Mouse (Mus musculus) MEL (cell line): ENCODE data around the gene Ubxn4. TPM values are rescaled to one million over a fixed set of nuclear protein-coding genes. Genes with fewer than 3 reads are reported as not detected.

Experiments
- DNase-seq: peaks from one replicate; pipeline ENCODE4 v3.0.0; 2011; ENCODE audit warnings: low read depth, low spot score
- H3K27ac ChIP-seq: 2 replicates; pipeline ENCODE4 v1.5.1; 2012; ENCODE audit warnings: low read depth, mild to moderate bottlenecking, control low read depth, low read length, moderate library complexity; ENCODE audit not compliant: control insufficient read depth
- H3K27me3 ChIP-seq, 2 experiments: fragments of 150-350 bp in 1 of 2; sonication (generic) in 1 of 2; 2 replicates each; pipeline ENCODE4 v1.6.1; 2012; ENCODE audit warnings: low read length in 2 of 2, mild to moderate bottlenecking in 2 of 2, improper control_type of control experiment in 1 of 2, moderate library complexity in 1 of 2; ENCODE audit not compliant: insufficient read depth in 2 of 2, control insufficient read depth in 1 of 2
- H3K36me3 ChIP-seq, 2 experiments: 2 replicates each; pipeline ENCODE4 v1.6.1; 2012 to 2014; ENCODE audit warnings: low read length in 2 of 2, improper control_type of control experiment in 1 of 2, inconsistent platforms in 1 of 2, mild to moderate bottlenecking in 1 of 2; ENCODE audit not compliant: insufficient read depth in 2 of 2, control insufficient read depth in 1 of 2
- H3K4me1 ChIP-seq, 2 experiments: fragments of 150-350 bp in 1 of 2; sonication (generic) in 1 of 2; 2 replicates each; pipeline ENCODE4 v1.6.1; 2012; ENCODE audit warnings: low read length in 2 of 2, improper control_type of control experiment in 1 of 2, mild to moderate bottlenecking in 1 of 2; ENCODE audit not compliant: insufficient read depth in 2 of 2, control insufficient read depth in 1 of 2
- H3K4me3 ChIP-seq, 2 experiments: fragments of 150-350 bp in 1 of 2; sonication (generic) in 1 of 2; 2 replicates each; pipeline ENCODE4 v1.5.1; 2012; ENCODE audit warnings: low read depth in 2 of 2, low read length in 2 of 2, mild to moderate bottlenecking in 2 of 2, moderate library complexity in 2 of 2, control low read depth in 1 of 2, improper control_type of control experiment in 1 of 2; ENCODE audit not compliant: control insufficient read depth in 1 of 2, insufficient read depth in 1 of 2
- H3K79me2 ChIP-seq: 2 replicates; pipeline ENCODE4 v1.6.1; 2012; ENCODE audit warnings: mild to moderate bottlenecking, low read length, moderate library complexity; ENCODE audit not compliant: control insufficient read depth, poor library complexity, insufficient read depth
- H3K9ac ChIP-seq: 2 replicates; pipeline ENCODE4 v1.6.1; 2012; ENCODE audit warnings: low read depth, mild to moderate bottlenecking, control low read depth, low read length, moderate library complexity; ENCODE audit not compliant: control insufficient read depth, poor library complexity, severe bottlenecking
- H3K9me3 ChIP-seq: fragments of 150-350 bp; sonication (generic); replicated peaks from 2 replicates; pipeline ENCODE4 v1.6.1; 2012; ENCODE audit warnings: mild to moderate bottlenecking, low read length, improper control_type of control experiment, moderate library complexity; ENCODE audit not compliant: insufficient read depth
- BHLHE40 ChIP-seq: IDR thresholded peaks from 2 replicates; pipeline ENCODE4 v1.6.1; 2012; ENCODE audit warnings: low read depth, mild to moderate bottlenecking, inconsistent platforms, low read length, improper control_type of control experiment, borderline replicate concordance
- CHD1 ChIP-seq: IDR thresholded peaks from 2 replicates; pipeline ENCODE4 v1.6.1; 2012; ENCODE audit warnings: low read depth, mild to moderate bottlenecking, inconsistent platforms, low read length, improper control_type of control experiment
- CTCF ChIP-seq, 3 experiments: IDR thresholded peaks in 2 of 3; conservative IDR thresholded peaks in 1 of 3; 2 replicates each; pipeline ENCODE4 v1.5.1; 2011 to 2012; ENCODE audit warnings: low read length in 3 of 3, low read depth in 2 of 3, mild to moderate bottlenecking in 2 of 3, improper control_type of control experiment in 1 of 3, inconsistent platforms in 1 of 3, mixed read lengths in 1 of 3, moderate library complexity in 1 of 3; ENCODE audit not compliant: control insufficient read depth in 1 of 3, insufficient read depth in 1 of 3, poor library complexity in 1 of 3, severe bottlenecking in 1 of 3
- ELF1 ChIP-seq: IDR thresholded peaks from 2 replicates; pipeline ENCODE4 v1.6.1; 2014; ENCODE audit warnings: low read depth, mild to moderate bottlenecking, inconsistent platforms, low read length, improper control_type of control experiment, moderate library complexity
- EP300 ChIP-seq, 2 experiments: IDR thresholded peaks; 2 replicates each; pipeline ENCODE4 v1.6.1; 2011; ENCODE audit warnings: improper control_type of control experiment in 2 of 2, low read length in 2 of 2, low read depth in 1 of 2, mild to moderate bottlenecking in 1 of 2
- ETS1 ChIP-seq: IDR thresholded peaks from 2 replicates; pipeline ENCODE4 v1.6.1; 2012; ENCODE audit warnings: low read depth, mild to moderate bottlenecking, inconsistent platforms, low read length, improper control_type of control experiment, moderate library complexity
- GATA1 ChIP-seq: IDR thresholded peaks from 2 replicates; pipeline ENCODE4 v1.6.1; 2011; ENCODE audit warnings: low read depth, low read length, improper control_type of control experiment
- KAT2A ChIP-seq: conservative IDR thresholded peaks from 2 replicates; pipeline ENCODE4 v1.6.1; 2012; ENCODE audit warnings: low read depth, low read length, improper control_type of control experiment, inconsistent platforms
- MAFK ChIP-seq: IDR thresholded peaks from 2 replicates; pipeline ENCODE4 v1.6.1; 2011; ENCODE audit warnings: low read depth, mild to moderate bottlenecking, low read length, improper control_type of control experiment, borderline replicate concordance
- MEF2A ChIP-seq: IDR thresholded peaks from 2 replicates; pipeline ENCODE4 v1.6.1; 2014; ENCODE audit warnings: low read depth, mild to moderate bottlenecking, inconsistent platforms, low read length, improper control_type of control experiment; ENCODE audit not compliant: poor library complexity, insufficient replicate concordance, severe bottlenecking; ENCODE audit errors: extremely low read depth
- MXI1 ChIP-seq: IDR thresholded peaks from 2 replicates; pipeline ENCODE4 v1.6.1; 2011; ENCODE audit warnings: mild to moderate bottlenecking, low read depth, low read length, improper control_type of control experiment
- POLR2A ChIP-seq, 2 experiments: IDR thresholded peaks; 2 replicates each; pipeline ENCODE4 v1.6.1; 2011 to 2012; ENCODE audit warnings: low read length in 2 of 2, mild to moderate bottlenecking in 2 of 2, control low read depth in 1 of 2, improper control_type of control experiment in 1 of 2, low read depth in 1 of 2, moderate library complexity in 1 of 2; ENCODE audit not compliant: control insufficient read depth in 1 of 2, insufficient read depth in 1 of 2, poor library complexity in 1 of 2
- POLR2AphosphoS2 ChIP-seq: IDR thresholded peaks from 2 replicates; pipeline ENCODE4 v1.6.1; 2011; ENCODE audit warnings: low read length, improper control_type of control experiment
- RAD21 ChIP-seq: IDR thresholded peaks from 2 replicates; pipeline ENCODE4 v1.6.1; 2011; ENCODE audit warnings: mild to moderate bottlenecking, low read depth, low read length, improper control_type of control experiment
- RCOR1 ChIP-seq: IDR thresholded peaks from 2 replicates; pipeline ENCODE4 v1.6.1; 2012; ENCODE audit warnings: low read depth, mild to moderate bottlenecking, inconsistent platforms, low read length, improper control_type of control experiment
- SMC3 ChIP-seq: IDR thresholded peaks from 2 replicates; pipeline ENCODE4 v1.6.1; 2011; ENCODE audit warnings: low read depth, low read length, improper control_type of control experiment
- TAL1 ChIP-seq: IDR thresholded peaks from 2 replicates; pipeline ENCODE4 v1.6.1; 2012; ENCODE audit warnings: mild to moderate bottlenecking, inconsistent platforms, low read length, moderate library complexity, mixed read lengths
- TBP ChIP-seq: IDR thresholded peaks from 2 replicates; pipeline ENCODE4 v1.8.0; 2011; ENCODE audit warnings: low read depth, low read length, improper control_type of control experiment
- TCF12 ChIP-seq: IDR thresholded peaks from 2 replicates; pipeline ENCODE4 v1.6.1; 2014; ENCODE audit warnings: low read depth, mild to moderate bottlenecking, inconsistent platforms, low read length, improper control_type of control experiment, moderate library complexity
- USF1 ChIP-seq: IDR thresholded peaks from 2 replicates; pipeline ENCODE4 v1.6.1; 2014; ENCODE audit warnings: low read depth, mild to moderate bottlenecking, inconsistent platforms, low read length, improper control_type of control experiment, moderate library complexity
- USF2 ChIP-seq, 2 experiments: IDR thresholded peaks; 2 replicates each; pipeline ENCODE4 v1.6.1; 2011 to 2012; ENCODE audit warnings: improper control_type of control experiment in 2 of 2, low read length in 2 of 2, borderline replicate concordance in 1 of 2, inconsistent platforms in 1 of 2, low read depth in 1 of 2, mild to moderate bottlenecking in 1 of 2; ENCODE audit not compliant: insufficient read depth in 1 of 2
- ZKSCAN1 ChIP-seq: IDR thresholded peaks from 2 replicates; pipeline ENCODE4 v1.6.1; 2012; ENCODE audit warnings: low read depth, mild to moderate bottlenecking, inconsistent platforms, low read length, improper control_type of control experiment, moderate library complexity
- polyA plus RNA-seq, 2 experiments: library from polyadenylated mRNA; stranded (reverse) in 1 of 2; unstranded in 1 of 2; fragments of >175 nt in 1 of 2; fragments of >200 nt in 1 of 2; gene quantifications; 2 replicates each; pipeline versions ENCODE4 v1.2.1 to v1.2.4; 2012; ENCODE audit warnings: low replicate concordance in 2 of 2, low read depth in 1 of 2; ENCODE audit not compliant: insufficient read length in 2 of 2, insufficient read depth in 1 of 2, missing spikeins in 1 of 2
- total RNA-seq: library from RNA; depleted of rRNA; stranded (reverse); fragments of 300-350 nt; gene quantifications from 2 replicates; pipeline ENCODE4 v1.2.3, GENCODE M21; 2012

Gene Ubxn4
- total and polyA plus RNA-seq, 3 experiments = 41.0 to 66.8 TPM; not detected in 1

GRCm38 (mm10) chr1:128327165-128327564, 83.4 kb downstream of the Ubxn4 start:
- Histone ChIP-seq H3K27me3 (no peaks in the 10 kb centered on the region), H3K4me1 (peaks cover 5 to 17% of the 10 kb centered on the region in 2 experiments), H3K9ac (no peak overlapping the region), H3K79me2 (no peaks in the 10 kb centered on the region), H3K27ac (peak overlapping the region; percentile 32), H3K9me3 (no peaks in the 10 kb centered on the region), H3K36me3 (peaks cover 0 to 13% of the 10 kb centered on the region in 2 experiments; a peak in 3 of 4 replicates), H3K4me3 (no peak overlapping the region)
- TF ChIP-seq SMC3 = peak; percentile 7; the same call in 1 of the 2 replicates
- peak; percentile 86 for TF ChIP-seq TCF12
- TF ChIP-seq EP300 (IDR thresholded peaks at IDR 0.05; ENCODE audit: low read depth in 1 of 2, low read length in 2 of 2) = peak; percentile 72 to 79
- no peak for TF ChIP-seq USF1
- peak; percentile 76 for TF ChIP-seq GATA1
- TF ChIP-seq ETS1 = peak; percentile 53
- peak; percentile 83; the same call in 1 of the 2 replicates for TF ChIP-seq BHLHE40
- peak; percentile 64; the same call in 1 of the 2 replicates for TF ChIP-seq MXI1
- no peak for TF ChIP-seq CTCF (IDR thresholded peaks at IDR 0.05 in 2 of 3, conservative IDR thresholded peaks at IDR 0.05 in 1 of 3; ENCODE audit: control insufficient read depth in 1 of 3, insufficient read depth in 1 of 3, low read depth in 2 of 3, low read length in 3 of 3, poor library complexity in 1 of 3, severe bottlenecking in 1 of 3)
- peak; percentile 43 for TF ChIP-seq TAL1
- peak; percentile 60; the same call in 1 of the 2 replicates for TF ChIP-seq RCOR1
- DNase-seq = no peak

DNA sequence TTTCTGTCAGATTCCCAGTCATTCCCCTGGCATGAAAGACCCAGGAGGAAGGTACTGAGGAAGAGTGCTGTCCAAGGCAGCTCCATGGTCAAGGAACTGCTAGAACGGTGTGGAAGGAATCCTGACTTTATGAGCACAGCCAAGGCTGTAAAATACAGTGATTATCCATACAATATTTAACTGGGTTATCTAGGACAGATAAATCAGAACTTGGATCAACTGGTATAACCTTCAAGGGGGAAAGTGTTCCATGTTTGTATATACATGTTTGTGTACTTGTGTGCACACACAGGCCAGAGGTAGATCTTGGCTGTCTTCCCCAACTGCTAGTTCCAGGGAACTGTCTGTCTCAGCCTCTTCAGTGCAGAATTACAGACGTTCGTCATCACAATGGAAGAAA, 84.5 kb downstream of the Ubxn4 start, which contains the start of gene Lct:
Gene Lct (minus strand): TSS at position 101 of the 400 bp plus-strand sequence.
- Histone ChIP-seq H3K27me3 (no peaks in the 10 kb centered on the region), H3K9ac (no peak within 1 kb of the TSS), H3K36me3 (peaks cover 6 to 13% of the 10 kb centered on the region in 2 experiments), H3K27ac (no peak within 1 kb of the TSS), H3K4me3 (no peak within 1 kb of the TSS), H3K9me3 (no peaks in the 10 kb centered on the region), H3K4me1 (peaks cover 5 to 13% of the 10 kb centered on the region in 2 experiments), H3K79me2 (no peaks in the 10 kb centered on the region)
- no peak for DNase-seq
- TF ChIP-seq MAFK = no peak
- TF ChIP-seq POLR2AphosphoS2 = no peak
- TF ChIP-seq POLR2A (IDR thresholded peaks at IDR 0.05; ENCODE audit: control insufficient read depth in 1 of 2, insufficient read depth in 1 of 2, low read depth in 1 of 2, low read length in 2 of 2, poor library complexity in 1 of 2) = no peak
- TF ChIP-seq MEF2A = no peak
- no peak for TF ChIP-seq ZKSCAN1
- no peak for TF ChIP-seq USF2 (IDR thresholded peaks at IDR 0.05; ENCODE audit: borderline replicate concordance in 1 of 2, insufficient read depth in 1 of 2, low read depth in 1 of 2, low read length in 2 of 2)
- TF ChIP-seq CTCF (IDR thresholded peaks at IDR 0.05 in 2 of 3, conservative IDR thresholded peaks at IDR 0.05 in 1 of 3; ENCODE audit: control insufficient read depth in 1 of 3, insufficient read depth in 1 of 3, low read depth in 2 of 3, low read length in 3 of 3, poor library complexity in 1 of 3, severe bottlenecking in 1 of 3) = no peak
- TF ChIP-seq TBP = no peak
- TF ChIP-seq CHD1 = no peak
- no peak for TF ChIP-seq ELF1
- no peak for TF ChIP-seq RAD21
- no peak for TF ChIP-seq KAT2A
- TF ChIP-seq, all 39 proteins: peak for 0
